Mouse (Mus musculus): Measurements from ENCODE around the gene Fhit. TPM values are rescaled to one million over a fixed set of nuclear protein-coding genes. Genes with fewer than 3 reads are reported as not detected.

The Fhit gene
- polyA plus RNA-seq, 1 experiment from 2014 or later, result 8.1 TPM

DNA sequence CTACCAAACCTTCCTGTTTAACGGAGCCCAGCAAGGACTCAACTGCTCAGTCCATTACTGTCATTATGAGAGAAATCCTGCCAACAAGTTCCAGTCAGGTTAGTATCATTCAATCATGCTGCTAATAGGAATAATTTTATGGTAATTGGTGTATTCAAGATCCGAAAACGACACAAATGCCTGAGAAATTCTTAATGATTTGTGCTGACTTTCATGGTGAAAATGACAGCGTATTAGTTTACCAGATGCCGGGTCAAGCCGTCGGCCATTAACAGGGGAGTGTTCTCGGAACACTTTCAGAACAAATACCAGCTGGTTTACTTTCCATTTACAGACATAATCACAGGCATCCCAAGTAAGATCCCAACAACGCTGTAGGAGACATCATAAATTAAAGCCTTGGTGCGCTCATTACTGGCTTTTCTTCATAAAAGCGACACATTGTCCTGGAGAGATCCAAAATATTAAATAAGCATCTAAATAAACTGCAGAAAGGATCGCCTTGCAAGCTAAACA, 451.0 kb downstream of the Fhit start:
- Histone ChIP-seq H3K4me1 (ENCODE audit: control insufficient read depth, insufficient read depth, low read length) (no peaks in the 10 kb centered on the region), H3K4me2 (ENCODE audit: low read length) (no peak overlapping the region), H3K4me3 (ENCODE audit: low read depth, low read length) (no peak overlapping the region), H3K27me3 (replicated peaks; ENCODE audit: control insufficient read depth, insufficient read depth, low read length) (no peaks in the 10 kb centered on the region), H3K27ac (ENCODE audit: low read depth, low read length) (no peak overlapping the region), H3K9ac (ENCODE audit: low read length) (no peak overlapping the region), H3K9me3 (replicated peaks; ENCODE audit: control insufficient read depth, low read length) (no peaks in the 10 kb centered on the region), H3K36me3 (ENCODE audit: control insufficient read depth, insufficient read depth, low read length) (no peaks in the 10 kb centered on the region)
- ATAC-seq, result peak; percentile 56
- 43% methylated on average over 12 of the region's 12 CpGs for WGBS
- peak; percentile 58 for DNase-seq (ENCODE audit: low spot score)

DNA sequence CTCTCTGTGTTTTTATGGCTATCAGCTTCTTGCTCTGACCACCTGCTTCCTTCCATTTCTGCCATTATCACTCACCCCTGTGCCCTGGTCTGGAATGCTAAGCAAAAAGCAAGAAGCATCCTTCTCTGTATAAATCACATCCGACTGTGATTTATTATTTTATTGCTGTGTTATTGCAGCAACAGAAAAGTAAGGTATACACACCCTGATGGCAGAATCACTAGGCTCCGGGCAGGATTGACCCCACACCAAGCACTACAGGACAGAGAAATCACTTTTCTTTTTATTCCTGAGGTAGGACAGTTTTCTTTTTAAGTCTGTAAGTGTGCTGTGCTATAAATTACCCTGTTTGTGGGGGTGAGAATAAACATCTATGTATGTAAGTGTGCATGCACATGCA, 460.1 kb downstream of the Fhit start:
- no peak overlapping the region for H3K4me2 ChIP-seq (ENCODE audit: low read length)
- no peak for ATAC-seq
- WGBS, result 91% methylated on average over 2 of the region's 2 CpGs
- no peaks in the 10 kb centered on the region for H3K4me1 ChIP-seq (ENCODE audit: control insufficient read depth, insufficient read depth, low read length)
- H3K27me3 ChIP-seq (replicated peaks; ENCODE audit: control insufficient read depth, insufficient read depth, low read length), result no peaks in the 10 kb centered on the region
- no peak overlapping the region for H3K27ac ChIP-seq (ENCODE audit: low read depth, low read length)
- H3K4me3 ChIP-seq (ENCODE audit: low read depth, low read length), result no peak overlapping the region
- no peaks in the 10 kb centered on the region for H3K36me3 ChIP-seq (ENCODE audit: control insufficient read depth, insufficient read depth, low read length)
- H3K9me3 ChIP-seq (replicated peaks; ENCODE audit: control insufficient read depth, low read length), result no peaks in the 10 kb centered on the region
- H3K9ac ChIP-seq (ENCODE audit: low read length), result no peak overlapping the region
- DNase-seq (ENCODE audit: low spot score), result no peak

DNA sequence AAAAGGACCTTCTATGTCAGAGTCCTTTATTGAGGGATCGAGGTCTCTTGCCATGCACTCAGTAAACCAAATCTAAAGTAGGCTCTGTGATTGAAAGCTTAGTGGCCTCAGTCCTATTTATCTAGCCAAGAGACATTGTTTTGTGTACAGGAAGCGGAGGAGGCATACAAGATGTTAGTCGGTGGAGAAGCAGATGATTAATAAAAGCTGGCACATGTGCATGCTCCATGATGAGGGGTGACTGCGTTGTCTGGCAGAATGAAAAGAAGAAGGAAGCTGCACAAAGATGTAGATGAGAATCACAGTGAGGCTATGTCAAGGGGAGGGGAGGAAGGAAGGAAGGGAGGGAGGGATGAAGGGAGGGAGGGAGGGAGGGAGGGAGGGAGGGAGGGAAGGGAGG, 481.8 kb downstream of the Fhit start:
- H3K4me3 ChIP-seq (ENCODE audit: low read depth, low read length), result no peak overlapping the region
- H3K4me1 ChIP-seq (ENCODE audit: control insufficient read depth, insufficient read depth, low read length), result no peaks in the 10 kb centered on the region; the same call in 1 of the 2 replicates
- WGBS, result 39% methylated on average over 4 of the region's 4 CpGs
- no peak overlapping the region for H3K4me2 ChIP-seq (ENCODE audit: low read length)
- no peaks in the 10 kb centered on the region for H3K27me3 ChIP-seq (replicated peaks; ENCODE audit: control insufficient read depth, insufficient read depth, low read length)
- no peak overlapping the region for H3K27ac ChIP-seq (ENCODE audit: low read depth, low read length)
- DNase-seq (ENCODE audit: low spot score), result peak; percentile 14
- no peaks in the 10 kb centered on the region for H3K36me3 ChIP-seq (ENCODE audit: control insufficient read depth, insufficient read depth, low read length)
- no peak for ATAC-seq
- H3K9me3 ChIP-seq (replicated peaks; ENCODE audit: control insufficient read depth, low read length), result no peaks in the 10 kb centered on the region
- no peak overlapping the region for H3K9ac ChIP-seq (ENCODE audit: low read length)

DNA sequence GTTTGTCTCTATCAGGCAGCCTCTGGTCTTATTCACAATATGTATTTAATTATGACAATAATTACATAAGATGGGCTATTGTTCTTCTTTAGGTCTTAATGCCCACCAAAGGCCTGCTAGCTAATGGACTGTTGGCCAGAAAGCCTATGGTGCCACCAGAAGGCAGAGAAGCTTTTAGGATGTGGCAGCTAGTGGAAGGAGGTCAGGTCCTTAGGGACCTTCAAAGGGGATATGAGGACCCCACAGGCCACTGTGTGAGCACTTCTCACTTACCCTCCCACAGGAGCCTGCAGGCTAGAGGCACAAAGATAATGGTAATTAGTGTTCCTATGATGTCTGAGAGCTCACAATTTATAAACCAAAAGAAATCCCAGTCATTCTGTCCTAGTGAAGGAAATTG, 482.2 kb downstream of the Fhit start:
- Histone ChIP-seq H3K4me2 (ENCODE audit: low read length) (no peak overlapping the region), H3K4me1 (ENCODE audit: control insufficient read depth, insufficient read depth, low read length) (no peaks in the 10 kb centered on the region; the same call in 1 of the 2 replicates), H3K27ac (ENCODE audit: low read depth, low read length) (no peak overlapping the region), H3K4me3 (ENCODE audit: low read depth, low read length) (no peak overlapping the region), H3K36me3 (ENCODE audit: control insufficient read depth, insufficient read depth, low read length) (no peaks in the 10 kb centered on the region), H3K27me3 (replicated peaks; ENCODE audit: control insufficient read depth, insufficient read depth, low read length) (no peaks in the 10 kb centered on the region), H3K9me3 (replicated peaks; ENCODE audit: control insufficient read depth, low read length) (no peaks in the 10 kb centered on the region), H3K9ac (ENCODE audit: low read length) (no peak overlapping the region)
- DNase-seq (ENCODE audit: low spot score), result no peak
- ATAC-seq, result no peak

DNA sequence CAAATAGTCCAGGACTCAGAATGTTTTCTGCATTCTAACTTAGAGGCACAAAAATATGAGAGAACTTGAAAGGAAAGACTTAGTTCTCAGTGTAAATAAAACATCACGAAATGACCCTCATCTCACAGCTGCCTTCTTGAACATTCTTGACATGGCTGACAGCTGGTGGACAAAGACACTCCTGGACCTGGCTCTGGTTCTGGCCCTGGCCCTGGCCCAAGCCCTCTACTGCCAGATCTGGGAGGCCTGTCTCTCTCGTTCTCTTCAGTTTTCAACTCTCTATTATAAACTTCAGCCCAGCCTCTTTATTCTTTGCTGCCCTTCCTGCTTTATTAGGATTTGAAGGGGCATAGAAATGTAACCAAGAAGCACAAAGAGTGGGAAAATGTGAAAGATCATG, 484.2 kb downstream of the Fhit start:
- no peaks in the 10 kb centered on the region for H3K36me3 ChIP-seq (ENCODE audit: control insufficient read depth, insufficient read depth, low read length)
- H3K9me3 ChIP-seq (replicated peaks; ENCODE audit: control insufficient read depth, low read length), result no peaks in the 10 kb centered on the region
- no peak overlapping the region for H3K9ac ChIP-seq (ENCODE audit: low read length)
- DNase-seq (ENCODE audit: low spot score) (peak; percentile 29), ATAC-seq (peak; percentile 42; the same call in 1 of the 2 replicates)
- no peak overlapping the region for H3K4me3 ChIP-seq (ENCODE audit: low read depth, low read length)
- H3K4me2 ChIP-seq (ENCODE audit: low read length), result no peak overlapping the region
- no peaks in the 10 kb centered on the region; the same call in 1 of the 2 replicates for H3K4me1 ChIP-seq (ENCODE audit: control insufficient read depth, insufficient read depth, low read length)
- no peaks in the 10 kb centered on the region for H3K27me3 ChIP-seq (replicated peaks; ENCODE audit: control insufficient read depth, insufficient read depth, low read length)
- no peak overlapping the region for H3K27ac ChIP-seq (ENCODE audit: low read depth, low read length)
- WGBS, result 30% methylated on average over 2 of the region's 2 CpGs

DNA sequence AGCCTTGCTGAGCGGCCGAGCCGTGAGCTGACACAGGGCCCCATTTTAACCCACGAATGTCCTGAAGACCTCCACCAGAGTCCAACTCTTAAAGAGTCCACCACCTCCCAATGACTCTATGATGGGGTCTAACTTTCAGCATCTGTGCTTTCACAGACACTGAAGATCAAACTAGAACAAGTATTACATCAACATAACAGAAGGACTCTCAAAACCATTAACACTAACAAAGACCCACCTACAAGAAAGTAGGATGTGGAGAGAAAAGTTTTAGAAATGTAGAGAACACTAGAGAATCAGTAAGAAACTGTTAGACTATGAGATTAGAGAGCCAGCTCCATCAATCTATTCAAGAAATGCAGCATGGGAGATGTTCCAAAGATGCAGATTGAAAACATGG, 501.6 kb downstream of the Fhit start:
- Histone ChIP-seq H3K4me1 (ENCODE audit: control insufficient read depth, insufficient read depth, low read length) (no peaks in the 10 kb centered on the region), H3K4me2 (ENCODE audit: low read length) (no peak overlapping the region), H3K9me3 (replicated peaks; ENCODE audit: control insufficient read depth, low read length) (no peaks in the 10 kb centered on the region), H3K27me3 (replicated peaks; ENCODE audit: control insufficient read depth, insufficient read depth, low read length) (no peaks in the 10 kb centered on the region), H3K4me3 (ENCODE audit: low read depth, low read length) (no peak overlapping the region), H3K9ac (ENCODE audit: low read length) (no peak overlapping the region), H3K27ac (ENCODE audit: low read depth, low read length) (no peak overlapping the region), H3K36me3 (ENCODE audit: control insufficient read depth, insufficient read depth, low read length) (no peaks in the 10 kb centered on the region)
- ATAC-seq (no peak), DNase-seq (ENCODE audit: low spot score) (no peak)
- 97% methylated on average over 4 of the region's 4 CpGs for WGBS

DNA sequence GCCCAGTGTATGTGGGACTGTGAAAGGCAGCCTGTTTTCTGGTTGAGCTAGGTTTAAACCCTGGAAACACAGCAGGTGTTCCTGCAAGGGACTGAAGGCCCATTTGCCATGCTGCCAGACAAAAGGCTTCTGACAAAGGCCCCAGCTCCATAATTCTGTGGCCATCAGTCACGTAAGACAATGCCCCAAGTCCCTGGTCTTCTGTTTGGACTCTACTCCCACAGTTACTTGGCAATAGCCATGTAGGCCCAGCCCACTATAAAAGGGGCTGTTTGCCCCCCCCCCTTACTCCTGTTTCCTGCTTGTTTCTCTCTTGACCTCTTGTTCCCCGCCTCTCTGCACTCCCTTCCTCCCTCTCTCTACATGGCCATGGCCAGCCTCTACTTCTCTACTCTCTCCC, 502.5 kb downstream of the Fhit start:
- Histone ChIP-seq H3K4me2 (ENCODE audit: low read length) (no peak overlapping the region), H3K9me3 (replicated peaks; ENCODE audit: control insufficient read depth, low read length) (no peaks in the 10 kb centered on the region), H3K9ac (ENCODE audit: low read length) (no peak overlapping the region), H3K4me3 (ENCODE audit: low read depth, low read length) (no peak overlapping the region), H3K4me1 (ENCODE audit: control insufficient read depth, insufficient read depth, low read length) (no peaks in the 10 kb centered on the region), H3K27ac (ENCODE audit: low read depth, low read length) (no peak overlapping the region), H3K36me3 (ENCODE audit: control insufficient read depth, insufficient read depth, low read length) (no peaks in the 10 kb centered on the region), H3K27me3 (replicated peaks; ENCODE audit: control insufficient read depth, insufficient read depth, low read length) (no peaks in the 10 kb centered on the region)
- DNase-seq (ENCODE audit: low spot score) (no peak), ATAC-seq (no peak)
- 39% methylated on average over 2 of the region's 2 CpGs for WGBS

DNA sequence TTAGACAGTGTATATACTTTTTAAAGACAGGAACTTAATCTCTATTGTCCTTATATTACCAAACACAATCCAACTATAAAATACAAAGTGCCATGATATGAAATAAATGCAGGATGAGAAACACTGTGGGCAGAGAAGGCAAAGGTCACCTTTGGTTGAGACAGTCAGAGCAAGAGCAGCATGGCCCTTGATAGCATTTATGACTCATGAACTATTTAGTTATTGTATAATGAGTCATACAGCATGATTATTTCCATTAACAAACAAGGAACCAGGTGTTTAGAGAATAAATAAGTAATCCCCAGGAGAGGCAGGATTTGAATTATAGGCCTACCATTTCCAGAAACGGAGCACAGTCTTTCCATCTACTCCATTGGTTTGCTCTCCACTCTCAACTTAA, 503.6 kb downstream of the Fhit start:
- Histone ChIP-seq H3K4me2 (ENCODE audit: low read length) (no peak overlapping the region), H3K9me3 (replicated peaks; ENCODE audit: control insufficient read depth, low read length) (no peaks in the 10 kb centered on the region), H3K27me3 (replicated peaks; ENCODE audit: control insufficient read depth, insufficient read depth, low read length) (no peaks in the 10 kb centered on the region), H3K4me1 (ENCODE audit: control insufficient read depth, insufficient read depth, low read length) (no peaks in the 10 kb centered on the region), H3K9ac (ENCODE audit: low read length) (no peak overlapping the region), H3K4me3 (ENCODE audit: low read depth, low read length) (no peak overlapping the region), H3K36me3 (ENCODE audit: control insufficient read depth, insufficient read depth, low read length) (no peaks in the 10 kb centered on the region), H3K27ac (ENCODE audit: low read depth, low read length) (no peak overlapping the region)
- ATAC-seq, result no peak
- WGBS, result 90% methylated on average over 1 of the region's 1 CpGs
- DNase-seq (ENCODE audit: low spot score), result no peak

DNA sequence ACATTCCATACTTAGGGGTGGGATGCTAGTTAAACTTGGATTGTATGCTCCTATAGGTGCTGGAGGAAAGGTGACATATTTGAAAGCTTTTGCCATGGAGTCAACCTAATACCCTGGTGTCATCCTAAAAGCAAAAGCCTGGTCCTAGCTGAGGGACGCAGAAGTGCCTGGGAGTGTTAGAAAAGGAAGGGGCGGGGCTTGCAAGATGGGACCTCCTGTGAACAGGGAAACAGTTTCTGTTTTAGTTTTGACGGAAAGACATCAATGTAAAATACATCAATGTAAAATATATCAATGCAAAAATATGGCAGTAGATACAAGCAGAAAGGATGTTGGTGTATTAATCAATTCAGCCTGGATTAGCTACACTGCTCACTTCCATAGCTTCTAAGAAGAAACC, 504.5 kb downstream of the Fhit start:
- Histone ChIP-seq H3K9me3 (replicated peaks; ENCODE audit: control insufficient read depth, low read length) (no peaks in the 10 kb centered on the region), H3K4me3 (ENCODE audit: low read depth, low read length) (no peak overlapping the region), H3K36me3 (ENCODE audit: control insufficient read depth, insufficient read depth, low read length) (no peaks in the 10 kb centered on the region), H3K4me1 (ENCODE audit: control insufficient read depth, insufficient read depth, low read length) (no peaks in the 10 kb centered on the region), H3K27ac (ENCODE audit: low read depth, low read length) (no peak overlapping the region), H3K4me2 (ENCODE audit: low read length) (no peak overlapping the region), H3K27me3 (replicated peaks; ENCODE audit: control insufficient read depth, insufficient read depth, low read length) (no peaks in the 10 kb centered on the region), H3K9ac (ENCODE audit: low read length) (no peak overlapping the region)
- DNase-seq (ENCODE audit: low spot score) (no peak), ATAC-seq (no peak)
- WGBS, result 90% methylated on average over 3 of the region's 3 CpGs

Data from forebrain, embryonic 14.5 days (tissue).